ENCODE assay signal across 25 mouse cellular contexts in the genomic region with DNA sequence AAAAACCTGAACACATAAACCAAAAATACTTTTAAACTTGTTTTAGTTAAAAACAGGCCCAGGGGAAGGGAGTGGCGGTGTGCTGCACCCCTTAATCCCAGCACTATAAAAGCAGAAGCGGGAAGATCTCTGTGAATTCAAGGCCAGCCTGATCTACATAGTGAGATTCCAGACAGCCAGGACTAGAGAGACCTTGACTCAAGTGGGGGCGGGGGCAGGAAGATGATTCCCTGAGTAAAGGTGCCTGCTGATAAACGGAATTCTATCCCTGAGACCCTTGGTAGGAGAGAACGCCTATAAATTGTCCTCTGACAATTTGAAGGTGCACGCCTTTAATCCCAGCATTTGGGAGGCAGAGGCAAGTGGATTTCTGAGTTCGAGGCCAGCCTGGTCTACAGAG. TPM values are rescaled to one million over a fixed set of nuclear protein-coding genes. Genes with fewer than 3 reads are reported as not detected.
DNase-seq lines count a peak whose midpoint lies in the region; ATAC-seq and TF ChIP-seq lines count a peak whose summit lies in the region.
"Had no signal": no experiment of that assay in that cellular context is flagged by ENCODE, and none has a peak within 500 bp of the region (broad histone marks: within the 10 kb centered on the region; RNA-seq: fewer than 3 reads in every experiment).

No protein-coding gene starts in this region.

- H3K4me1 ChIP-seq in heart, embryonic 12.5 days (replicated peaks): peaks cover 9% of the 10 kb centered on the region
- H3K4me1 ChIP-seq in MEL (ENCODE audit: control insufficient read depth in 1 of 2, insufficient read depth in 2 of 2, low read length in 2 of 2): peaks cover 13 to 41% of the 10 kb centered on the region in 2 experiments
- peaks cover 98% of the 10 kb centered on the region for H3K4me1 ChIP-seq in liver, embryonic 12.5 days
- peaks cover 65% of the 10 kb centered on the region for H3K4me1 ChIP-seq in liver, postnatal 0 days (ENCODE audit: insufficient read depth)
- H3K4me1 ChIP-seq: embryonic facial prominence, embryonic 12.5 days; forebrain, embryonic 12.5 days; hindbrain, embryonic 13.5 days had no signal

- no peak overlapping the region for H3K4me3 ChIP-seq in heart, embryonic 12.5 days
- peak overlapping the region; percentile 2 to 37; a peak in 2 of 4 replicates for H3K4me3 ChIP-seq in MEL (ENCODE audit: control insufficient read depth in 1 of 2, insufficient read depth in 1 of 2, low read depth in 2 of 2, low read length in 2 of 2)
- H3K4me3 ChIP-seq in liver, embryonic 12.5 days: no peak overlapping the region
- H3K4me3 ChIP-seq in liver, postnatal 0 days (ENCODE audit: low read depth, low read length): no peak overlapping the region
- H3K4me3 ChIP-seq: embryonic facial prominence, embryonic 12.5 days; forebrain, embryonic 12.5 days; hindbrain, embryonic 13.5 days had no signal

- no peaks in the 10 kb centered on the region for H3K9me3 ChIP-seq in heart, embryonic 12.5 days (replicated peaks)
- no peaks in the 10 kb centered on the region for H3K9me3 ChIP-seq in MEL (replicated peaks; ENCODE audit: insufficient read depth, low read length)
- H3K9me3 ChIP-seq in liver, embryonic 12.5 days (replicated peaks): no peaks in the 10 kb centered on the region
- H3K9me3 ChIP-seq in liver, postnatal 0 days (ENCODE audit: low read length): no peaks in the 10 kb centered on the region
- H3K9me3 ChIP-seq: embryonic facial prominence, embryonic 12.5 days; forebrain, embryonic 12.5 days; hindbrain, embryonic 13.5 days had no signal

- 86% methylated on average over 7 of the region's 7 CpGs for WGBS in heart, embryonic 12.5 days
- WGBS in liver, embryonic 12.5 days (ENCODE audit: insufficient replicate concordance): 77% methylated on average over 7 of the region's 7 CpGs
- WGBS in liver, postnatal 0 days (ENCODE audit: insufficient replicate concordance): 85% methylated on average over 7 of the region's 7 CpGs

- H3K79me2 ChIP-seq in MEL (ENCODE audit: control insufficient read depth, insufficient read depth, low read length, poor library complexity): no peaks in the 10 kb centered on the region

- 0 out of 2 replicates have a peak overlapping the region, but pooled peaks have one; percentile 27 for H3K27ac ChIP-seq in heart, embryonic 12.5 days (ENCODE audit: poor library complexity, severe bottlenecking)
- H3K27ac ChIP-seq in MEL (ENCODE audit: control insufficient read depth, low read depth, low read length): peak overlapping the region; percentile 41
- H3K27ac ChIP-seq in liver, embryonic 12.5 days: peak overlapping the region; percentile 99
- peak overlapping the region; percentile 84 for H3K27ac ChIP-seq in liver, postnatal 0 days (ENCODE audit: low read depth)
- H3K27ac ChIP-seq: embryonic facial prominence, embryonic 12.5 days; forebrain, embryonic 12.5 days; hindbrain, embryonic 13.5 days; kidney, postnatal 0 days had no signal

- TF ChIP-seq POLR2A in MEL (IDR thresholded peaks at IDR 0.05; ENCODE audit: control insufficient read depth in 1 of 2, insufficient read depth in 1 of 2, low read depth in 1 of 2, low read length in 2 of 2, poor library complexity in 1 of 2): no peak

- H3K27me3 ChIP-seq in heart, embryonic 12.5 days (replicated peaks): no peaks in the 10 kb centered on the region
- no peaks in the 10 kb centered on the region for H3K27me3 ChIP-seq in MEL (ENCODE audit: control insufficient read depth in 1 of 2, insufficient read depth in 2 of 2, low read length in 2 of 2)
- no peaks in the 10 kb centered on the region for H3K27me3 ChIP-seq in liver, embryonic 12.5 days (replicated peaks)
- no peaks in the 10 kb centered on the region for H3K27me3 ChIP-seq in liver, postnatal 0 days (ENCODE audit: insufficient read depth, low read length)
- H3K27me3 ChIP-seq: CH12.LX; embryonic facial prominence, embryonic 12.5 days; forebrain, embryonic 12.5 days; hindbrain, embryonic 13.5 days had no signal

- DNase-seq in heart, adult 9 months (ENCODE audit: low spot score in 2 of 2): no peak
- DNase-seq in MEL (ENCODE audit: low read depth, low spot score): peak; percentile 74
- no peak for DNase-seq in liver, postnatal 0 days
- no peak for DNase-seq in testis, postnatal 14 days (ENCODE audit: low spot score)
- no peak for DNase-seq in urinary bladder, postnatal 25 days (ENCODE audit: low spot score)
- DNase-seq: B cell, adult 2 months; cerebellum, adult 11 months; cerebellum, adult 9-10 months; cerebellum, postnatal 36 days; embryo, embryonic 11 days; gastrocnemius, postnatal 14 days; heart, postnatal 36 days; kidney, adult 8-10 months; layer of hippocampus, postnatal 36 days; left cerebral cortex, postnatal 4 days; lung, postnatal 14 days; midbrain, embryonic 14.5 days had no signal

- ATAC-seq in heart, embryonic 12.5 days (ENCODE audit: insufficient number of reproducible peaks, low FRiP score): no peak
- ATAC-seq in liver, embryonic 12.5 days: no peak
- no peak for ATAC-seq in liver, postnatal 0 days

- H3K4me2 ChIP-seq in heart, embryonic 12.5 days: no peak overlapping the region
- H3K4me2 ChIP-seq in liver, embryonic 12.5 days: peak overlapping the region; percentile 69
- no peak overlapping the region for H3K4me2 ChIP-seq in liver, postnatal 0 days (ENCODE audit: low read depth, low read length)
- H3K4me2 ChIP-seq: embryonic facial prominence, embryonic 12.5 days; forebrain, embryonic 12.5 days; hindbrain, embryonic 13.5 days; lung, embryonic 14.5 days had no signal

- TF ChIP-seq CTCF in MEL (IDR thresholded peaks at IDR 0.05 in 2 of 3, conservative IDR thresholded peaks at IDR 0.05 in 1 of 3; ENCODE audit: control insufficient read depth in 1 of 3, insufficient read depth in 1 of 3, low read depth in 2 of 3, low read length in 3 of 3, poor library complexity in 1 of 3, severe bottlenecking in 1 of 3): no peak
- TF ChIP-seq CTCF in liver, postnatal 0 days (IDR thresholded peaks at IDR 0.05; ENCODE audit: low read depth): no peak

- no peak for TF ChIP-seq RAD21 in MEL (IDR thresholded peaks at IDR 0.05; ENCODE audit: low read depth, low read length)

- H3K9ac ChIP-seq in heart, embryonic 12.5 days: no peak overlapping the region
- peak overlapping the region; percentile 5 for H3K9ac ChIP-seq in MEL (ENCODE audit: control insufficient read depth, low read depth, low read length, poor library complexity, severe bottlenecking)
- H3K9ac ChIP-seq in liver, embryonic 12.5 days: peak overlapping the region; percentile 66
- H3K9ac ChIP-seq in liver, postnatal 0 days (replicated peaks): no peak overlapping the region
- H3K9ac ChIP-seq: embryonic facial prominence, embryonic 12.5 days; forebrain, embryonic 12.5 days; hindbrain, embryonic 13.5 days; lung, embryonic 14.5 days had no signal

- no peak; a peak in 1 of 4 replicates for TF ChIP-seq EP300 in MEL (IDR thresholded peaks at IDR 0.05; ENCODE audit: low read depth in 1 of 2, low read length in 2 of 2)
- no peak for TF ChIP-seq EP300 in liver, postnatal 0 days (IDR thresholded peaks at IDR 0.05; ENCODE audit: low read depth)

- H3K36me3 ChIP-seq in heart, embryonic 12.5 days: no peaks in the 10 kb centered on the region
- H3K36me3 ChIP-seq in MEL (ENCODE audit: control insufficient read depth in 1 of 2, insufficient read depth in 2 of 2, low read length in 2 of 2): peaks cover 0 to 31% of the 10 kb centered on the region in 2 experiments; a peak in 2 of 4 replicates
- H3K36me3 ChIP-seq in liver, embryonic 12.5 days: no peaks in the 10 kb centered on the region
- no peaks in the 10 kb centered on the region for H3K36me3 ChIP-seq in liver, postnatal 0 days (replicated peaks; ENCODE audit: insufficient read depth, low read length)
- H3K36me3 ChIP-seq: embryonic facial prominence, embryonic 12.5 days; forebrain, embryonic 12.5 days; hindbrain, embryonic 13.5 days had no signal

TF ChIP-seq in MEL, 35 proteins besides CTCF, POLR2A, EP300 and RAD21:
- TF ChIP-seq ETS1 (IDR thresholded peaks at IDR 0.05; ENCODE audit: low read depth, low read length) (0 out of 2 replicates have a peak, but pooled peaks have one; percentile 9), TBP (IDR thresholded peaks at IDR 0.05; ENCODE audit: low read depth, low read length) (0 out of 2 replicates have a peak, but pooled peaks have one; percentile 27), UBTF (IDR thresholded peaks at IDR 0.05; ENCODE audit: borderline replicate concordance, insufficient read depth, low read depth, low read length) (no peak)
TF ChIP-seq in MEL: peak in this region for 2.

RNA-seq across cellular contexts. Expression of a gene that starts 53.4 kb away (rescaled TPM):
- polyA plus RNA-seq in heart, embryonic 12.5 days (2016; fragmentation: Nextera tagmentation; extraction: Ambion mirVana): 17.5 and 18.3 TPM in 2 replicates
- total RNA-seq in MEL (2012; rRNA removed): 73.9 and 88.3 TPM in 2 replicates
- polyA plus RNA-seq in MEL (2012; ENCODE audit: insufficient read depth in 1 of 2, insufficient read length in 2 of 2, low read depth in 1 of 2, low replicate concordance in 2 of 2, missing spikeins in 1 of 2): 1,000 to 10,000 TPM in 1 of 2 experiments, 100 to 1,000 TPM in 1; 201 to 2,325 TPM
- polyA plus RNA-seq in liver, embryonic 12.5 days (2016; fragmentation: Nextera tagmentation; extraction: Ambion mirVana): 41.6 and 42.4 TPM in 2 replicates
- polyA plus RNA-seq in liver, postnatal 0 days (2015; fragmentation: Nextera tagmentation; extraction: Ambion mirVana): 10.8 and 11.0 TPM in 2 replicates

Comparison
In these comparisons a context has a peak if more than half of its experiments do, and no peak if none do; other contexts are left out.
1. H3K9ac ChIP-seq: peak in MEL (single experiment) and liver, embryonic 12.5 days (single experiment); none in heart, embryonic 12.5 days (single experiment) and liver, postnatal 0 days (single experiment).
2. H3K27ac ChIP-seq: peak in every context shown above with its lines; median percentile 99 in liver, embryonic 12.5 days; 84 in liver, postnatal 0 days; 41 in MEL; 27 in heart, embryonic 12.5 days.
3. H3K4me3 ChIP-seq: peak in MEL (2 of 2); none in heart, embryonic 12.5 days (single experiment), liver, embryonic 12.5 days (single experiment) and liver, postnatal 0 days (single experiment).